Mouse (Mus musculus): ENCODE results near the gene Olfr215.
"Not testable (repeated sequence)": the region's sequence is repeated elsewhere in the genome, so short reads cannot be mapped to it uniquely, and the experiment has no call there.

DNA sequence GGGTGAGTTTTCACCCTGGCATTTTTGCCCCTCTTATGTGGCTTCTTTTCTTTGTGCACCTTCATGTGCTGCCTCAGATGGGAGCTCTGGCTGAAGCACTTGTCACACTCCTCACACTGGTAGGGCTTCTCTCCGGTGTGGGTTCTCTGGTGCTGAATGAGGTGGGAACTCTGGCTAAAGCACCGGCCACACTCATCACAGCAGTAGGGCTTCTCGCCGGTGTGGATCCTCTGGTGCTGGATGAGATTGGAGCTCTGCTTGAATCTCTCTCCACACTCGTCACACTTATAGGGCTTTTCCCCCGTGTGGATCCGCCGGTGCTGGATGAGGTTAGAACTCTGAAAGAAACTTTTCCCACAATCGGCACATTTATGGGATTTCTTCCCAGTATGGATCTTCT is 42.4 kb upstream of the Olfr215 start:
- TF ChIP-seq CTCF (IDR thresholded peaks at IDR 0.05; ENCODE audit: borderline replicate concordance, insufficient read depth, low read length); POLR2A (IDR thresholded peaks at IDR 0.05; ENCODE audit: low read depth, low read length): not testable (repeated sequence)
